Mouse (Mus musculus): ENCODE measurements around the gene Nfam1.

DNA sequence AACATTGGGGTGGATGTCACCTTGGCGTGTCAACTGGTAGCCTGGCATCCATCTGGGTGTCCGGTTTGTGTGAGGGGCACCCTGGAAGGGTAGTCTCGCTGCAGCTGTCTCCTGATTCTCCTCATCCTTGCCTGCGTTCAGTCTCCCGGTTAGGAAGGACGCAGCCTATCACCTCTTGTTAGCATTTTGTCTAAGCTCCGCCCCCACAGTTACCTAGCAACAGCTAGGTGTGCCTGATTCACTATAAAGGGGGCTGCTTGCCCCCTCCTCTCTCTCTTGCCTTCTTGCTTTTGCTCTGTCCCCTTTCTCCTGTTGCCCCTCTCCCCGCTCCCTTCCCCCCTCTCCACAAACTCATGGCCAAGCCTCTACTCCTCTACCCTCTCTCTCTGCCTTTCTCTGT lies 10.2 kb downstream of the Nfam1 start:
- TF ChIP-seq CTCF (IDR thresholded peaks at IDR 0.05; ENCODE audit: low read depth, low read length) (no peak), POLR2A (IDR thresholded peaks at IDR 0.05; ENCODE audit: borderline replicate concordance, low read depth, low read length) (no peak)

All from bone marrow macrophage, adult 2 months (primary cell).